Mouse (Mus musculus) cerebellum, adult 2 months (tissue): Measurements from ENCODE around the gene Mlh1. TPM values are rescaled to one million over a fixed set of nuclear protein-coding genes. Genes with fewer than 3 reads are reported as not detected.

Experiments
- DNase-seq, 2 experiments: peaks; one replicate each; pipeline ENCODE4 v3.0.0; 2021
- H3K27ac ChIP-seq: fragments of 200-500 bp; 2 replicates; pipeline ENCODE4 v1.5.1; 2012; ENCODE audit warnings: low read length, control low read depth, inconsistent platforms; ENCODE audit not compliant: insufficient read depth
- H3K27me3 ChIP-seq: fragments of 200-500 bp; 2 replicates; pipeline ENCODE4 v1.6.1; 2012; ENCODE audit warnings: inconsistent platforms, mild to moderate bottlenecking, low read length, moderate library complexity; ENCODE audit not compliant: control insufficient read depth, insufficient read depth
- H3K4me1 ChIP-seq: fragments of 200-500 bp; 2 replicates; pipeline ENCODE4 v1.6.1; 2011; ENCODE audit warnings: low read length; ENCODE audit not compliant: control insufficient read depth, insufficient read depth
- H3K4me3 ChIP-seq: fragments of 200-500 bp; replicated peaks from 2 replicates; pipeline ENCODE3; 2011; ENCODE audit warnings: mild to moderate bottlenecking, low read depth, low read length, control low read depth; ENCODE audit not compliant: insufficient read depth
- CTCF ChIP-seq: fragments of 200-500 bp; IDR thresholded peaks from 2 replicates; pipeline ENCODE4 v1.5.1; 2011; ENCODE audit warnings: low read depth, mild to moderate bottlenecking, control low read depth, low read length, moderate library complexity, borderline replicate concordance; ENCODE audit not compliant: insufficient read depth
- POLR2A ChIP-seq: fragments of 200-500 bp; IDR thresholded peaks from 2 replicates; pipeline ENCODE4 v1.6.1; 2011; ENCODE audit warnings: low read length, control low read depth, borderline replicate concordance; ENCODE audit not compliant: insufficient read depth
- WGBS: fragments of 180-500 bp; shearing (Covaris S2); methylation state at CpG from one replicate; pipeline ENCODE4 v1.1.7; 2018; 5-methylcytosine and 5-hydroxymethylcytosine counted together
- polyA plus RNA-seq: library from polyadenylated mRNA; depleted of rRNA; stranded (reverse); fragments of >200 nt; gene quantifications from 2 replicates; pipeline ENCODE4 v1.2.3, GENCODE M21; 2012

Gene Mlh1
- polyA plus RNA-seq, 1 experiment = 36.6 TPM

GRCm38 (mm10) chr9:111208185-111208584 lies 63.4 kb downstream of the Mlh1 start:
- Histone ChIP-seq H3K4me1 (no peaks in the 10 kb centered on the region), H3K27ac (no peak overlapping the region), H3K4me3 (no peak overlapping the region), H3K27me3 (no peaks in the 10 kb centered on the region)
- 98% methylated on average over 3 of the region's 3 CpGs for WGBS
- TF ChIP-seq POLR2A = no peak
- TF ChIP-seq CTCF = no peak
- no peak for DNase-seq

DNA sequence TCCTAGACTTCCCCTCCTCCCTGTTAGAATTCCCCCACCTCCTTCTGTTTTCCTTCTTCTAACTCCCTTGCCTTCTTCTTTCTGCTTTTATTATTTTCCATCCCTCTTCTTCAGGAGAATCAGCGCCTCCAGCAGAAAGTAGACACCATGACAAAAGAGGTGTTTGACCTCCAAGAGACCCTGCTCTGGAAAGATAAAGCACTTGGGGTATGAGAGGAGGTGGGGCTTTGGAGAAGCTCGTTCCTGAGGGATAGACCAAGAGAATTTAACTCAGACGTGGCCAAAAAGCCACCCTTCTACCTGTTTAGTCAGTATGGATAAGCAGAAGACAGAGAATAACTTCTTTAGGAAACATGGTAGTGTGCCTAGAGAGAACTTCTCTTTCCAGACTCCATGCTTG lies 63.9 kb downstream of the Mlh1 start:
- no peak for TF ChIP-seq CTCF
- no peak for TF ChIP-seq POLR2A
- DNase-seq = no peak
- H3K27me3 ChIP-seq = no peaks in the 10 kb centered on the region
- WGBS = 65% methylated on average over 3 of the region's 3 CpGs
- no peak overlapping the region for H3K4me3 ChIP-seq
- H3K4me1 ChIP-seq = no peaks in the 10 kb centered on the region
- H3K27ac ChIP-seq = no peak overlapping the region

DNA sequence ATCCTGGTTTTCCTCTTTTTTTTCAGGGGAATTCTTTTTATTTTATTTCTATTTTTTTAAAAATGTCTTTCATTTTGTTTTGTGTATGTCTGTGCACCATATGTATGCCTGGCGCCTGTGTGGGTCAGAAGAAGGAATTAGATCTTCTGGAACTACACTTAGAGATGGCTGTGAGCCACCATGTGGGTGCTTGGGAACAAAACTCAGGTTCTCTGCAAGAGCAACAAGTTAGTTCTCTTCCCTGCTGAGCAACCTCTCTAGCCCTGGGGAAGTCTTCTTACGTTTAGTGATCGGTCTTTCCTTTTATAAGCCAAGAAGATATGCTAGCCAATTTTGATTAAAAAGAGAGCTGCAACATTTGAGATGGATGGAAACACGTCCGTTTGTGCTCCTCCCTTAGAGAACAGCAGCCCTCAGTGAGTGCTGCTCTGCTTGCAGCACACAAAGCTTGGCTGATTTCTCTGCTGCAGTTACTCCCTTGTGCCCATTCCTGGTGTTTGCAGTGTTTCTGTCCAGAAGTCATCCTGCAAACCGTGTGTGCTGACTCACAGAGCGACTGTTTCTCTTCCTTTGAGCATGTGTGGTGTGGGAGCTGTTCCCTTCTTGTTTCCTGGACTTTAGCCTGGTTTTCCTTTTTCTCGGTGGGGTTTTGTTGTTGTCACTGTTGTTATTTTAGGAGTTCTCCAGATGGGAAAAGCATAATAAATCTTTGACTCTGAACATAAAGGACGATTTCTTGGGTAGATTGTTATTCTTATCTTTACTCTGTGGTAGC lies 66.8 kb downstream of the Mlh1 start:
- no peak for DNase-seq
- no peaks in the 10 kb centered on the region for H3K27me3 ChIP-seq
- no peak for TF ChIP-seq POLR2A
- no peak for TF ChIP-seq CTCF
- H3K4me3 ChIP-seq = no peak overlapping the region
- 71% methylated on average over 9 of the region's 9 CpGs for WGBS
- no peaks in the 10 kb centered on the region for H3K4me1 ChIP-seq
- no peak overlapping the region for H3K27ac ChIP-seq

DNA sequence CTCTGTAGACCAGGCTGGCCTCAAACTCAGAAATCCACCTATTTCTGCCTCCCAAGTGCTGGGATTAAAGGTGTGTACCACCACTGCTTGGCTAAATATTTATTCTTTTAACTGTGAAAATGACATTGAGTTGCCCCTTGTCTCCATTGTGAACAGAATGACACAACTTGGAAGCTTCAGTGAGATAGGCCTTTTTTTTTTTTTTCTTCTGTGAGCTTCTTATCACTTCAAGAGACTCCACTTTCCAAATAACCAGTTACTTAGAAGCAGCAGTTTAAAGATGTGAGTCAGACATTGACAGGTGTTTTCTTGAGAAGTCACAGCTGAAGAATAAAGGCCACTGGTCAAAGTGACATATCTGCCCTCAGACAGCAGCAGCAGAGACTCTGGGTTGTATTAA lies 71.4 kb downstream of the Mlh1 start:
- TF ChIP-seq POLR2A (no peak), CTCF (no peak)
- Histone ChIP-seq H3K4me1 (no peaks in the 10 kb centered on the region), H3K27me3 (no peaks in the 10 kb centered on the region), H3K4me3 (no peak overlapping the region), H3K27ac (no peak overlapping the region)
- DNase-seq = no peak

- no peak for DNase-seq
- TF ChIP-seq CTCF = no peak
- no peak for TF ChIP-seq POLR2A
- H3K4me1 ChIP-seq = no peaks in the 10 kb centered on the region
- 94% methylated on average over 1 of the region's 1 CpGs for WGBS
- no peak overlapping the region for H3K4me3 ChIP-seq
- H3K27me3 ChIP-seq = no peaks in the 10 kb centered on the region
- no peak overlapping the region for H3K27ac ChIP-seq
Observed at GRCm38 (mm10) chr9:111198332-111198731, 73.3 kb downstream of the Mlh1 start.

DNA sequence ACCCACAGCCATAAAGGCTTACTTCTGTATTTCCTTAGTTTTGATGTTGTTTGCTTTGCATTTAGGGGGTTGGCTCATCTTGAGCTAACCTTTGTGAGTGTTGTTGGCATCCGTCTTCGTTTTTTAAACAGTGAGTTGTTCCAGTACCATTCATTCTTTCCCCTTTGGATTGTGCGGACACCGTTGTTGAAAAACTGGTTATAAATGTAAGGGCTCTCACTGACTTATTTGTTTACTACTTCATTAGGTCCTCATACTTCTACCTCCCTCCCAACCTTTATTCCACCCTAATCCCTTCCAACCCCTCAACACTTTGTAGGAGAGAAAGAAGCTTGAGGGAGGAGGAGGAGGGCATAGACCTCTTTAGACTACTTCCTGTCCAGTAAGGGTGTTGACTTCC lies 73.9 kb downstream of the Mlh1 start:
- no peak for DNase-seq
- WGBS = 88% methylated on average over 4 of the region's 4 CpGs
- Histone ChIP-seq H3K27ac (no peak overlapping the region), H3K4me1 (no peaks in the 10 kb centered on the region), H3K27me3 (no peaks in the 10 kb centered on the region), H3K4me3 (no peak overlapping the region)
- TF ChIP-seq CTCF (no peak), POLR2A (no peak)

DNA sequence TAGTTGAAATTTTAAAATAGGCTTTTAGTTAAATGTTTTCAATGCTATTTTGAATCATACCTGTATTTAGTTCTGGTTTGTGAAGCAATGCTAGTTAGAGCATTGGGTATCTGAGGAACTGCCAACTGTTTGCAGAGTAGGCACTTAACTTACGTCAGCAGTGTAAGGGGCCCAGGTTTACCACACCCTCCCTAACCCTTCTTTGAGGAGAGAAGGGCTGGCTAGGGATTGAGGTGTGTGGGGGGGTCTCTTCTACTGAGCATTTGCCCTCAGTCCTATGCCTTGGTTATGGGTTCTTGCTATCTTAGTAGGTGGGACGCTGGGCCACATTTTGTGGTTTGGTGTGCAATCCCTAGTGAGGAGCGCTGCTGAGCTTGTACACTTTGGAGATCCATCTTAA lies 74.5 kb downstream of the Mlh1 start:
- no peak for DNase-seq
- 95% methylated on average over 3 of the region's 3 CpGs for WGBS

DNA sequence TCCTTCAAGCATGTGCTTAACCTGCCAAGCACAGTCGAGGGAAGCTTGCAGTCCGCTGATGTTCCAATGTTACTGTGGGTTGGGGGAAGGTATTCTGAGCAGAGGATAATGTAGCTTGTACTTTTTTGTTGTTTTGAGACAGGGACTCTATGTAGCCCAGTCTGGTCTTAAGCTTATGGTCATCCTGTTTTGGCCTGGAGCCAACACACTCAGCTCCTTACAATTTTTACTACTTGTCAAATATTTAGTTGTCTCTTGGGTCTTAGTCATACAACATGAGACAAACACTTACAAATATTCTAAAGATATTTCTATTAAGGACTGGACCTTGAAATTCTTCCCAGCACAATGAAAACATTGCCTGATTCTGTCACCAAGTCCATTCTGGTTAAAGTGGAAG lies 78.4 kb downstream of the Mlh1 start:
- Histone ChIP-seq H3K27me3 (no peaks in the 10 kb centered on the region), H3K27ac (no peak overlapping the region), H3K4me3 (no peak overlapping the region), H3K4me1 (no peaks in the 10 kb centered on the region)
- DNase-seq = no peak
- WGBS = 95% methylated on average over 2 of the region's 2 CpGs
- TF ChIP-seq CTCF (no peak), POLR2A (no peak)

More for the DNA sequence above, 74.5 kb downstream of the Mlh1 start:
- H3K27me3 ChIP-seq = no peaks in the 10 kb centered on the region
- H3K27ac ChIP-seq = no peak overlapping the region
- H3K4me1 ChIP-seq = no peaks in the 10 kb centered on the region
- no peak overlapping the region for H3K4me3 ChIP-seq
- TF ChIP-seq POLR2A (no peak), CTCF (no peak)
